ENCODE assay signal across 8 mouse cellular contexts in genomic region chr2:53191523-53192220, GRCm38 (mm10). TPM values are rescaled to one million over a fixed set of nuclear protein-coding genes. Genes with fewer than 3 reads are reported as not detected.
DNase-seq lines count a peak whose midpoint lies in the region; ATAC-seq lines count a peak whose summit lies in the region.

Gene Arl6ip6, plus strand, starts transcription at chr2:53191726.

- no peaks in the 10 kb centered on the region for H3K9me3 ChIP-seq in heart, embryonic 13.5 days
- H3K9me3 ChIP-seq in liver, embryonic 12.5 days (replicated peaks), result no peaks in the 10 kb centered on the region
- H3K9me3 ChIP-seq in stomach, embryonic 15.5 days, result no peaks in the 10 kb centered on the region

- no peaks in the 10 kb centered on the region for H3K27me3 ChIP-seq in heart, embryonic 13.5 days (replicated peaks)
- H3K27me3 ChIP-seq in liver, embryonic 12.5 days (replicated peaks), result no peaks in the 10 kb centered on the region
- H3K27me3 ChIP-seq in stomach, embryonic 15.5 days (replicated peaks), result no peaks in the 10 kb centered on the region

- ATAC-seq in heart, embryonic 13.5 days (ENCODE audit: extremely low read depth, insufficient number of reproducible peaks, low FRiP score, low TSS enrichment), result peak; percentile 88
- ATAC-seq in liver, embryonic 12.5 days, result peak; percentile 80
- ATAC-seq in stomach, embryonic 15.5 days (ENCODE audit: insufficient read depth, low FRiP score, low read depth), result peak; percentile 91

- peaks cover 42% of the 10 kb centered on the region for H3K36me3 ChIP-seq in heart, embryonic 13.5 days
- peaks cover 44% of the 10 kb centered on the region for H3K36me3 ChIP-seq in liver, embryonic 12.5 days
- 0 out of 2 replicates have a peak, but pooled peaks cover 9% of the 10 kb centered on the region for H3K36me3 ChIP-seq in stomach, embryonic 15.5 days

- under 1% methylated on average over 77 of the region's 82 CpGs for WGBS in heart, embryonic 13.5 days
- WGBS in liver, embryonic 12.5 days (ENCODE audit: insufficient replicate concordance), result under 1% methylated on average over 76 of the region's 82 CpGs
- under 1% methylated on average over 82 of the region's 82 CpGs for WGBS in stomach, embryonic 15.5 days

- peak within 1 kb of the TSS; percentile 98 for H3K27ac ChIP-seq in brown adipose tissue, adult 24 weeks (replicated peaks; ENCODE audit: low read depth, low read length)
- H3K27ac ChIP-seq in heart, embryonic 13.5 days (replicated peaks), result peak within 1 kb of the TSS; percentile 97
- H3K27ac ChIP-seq in liver, embryonic 12.5 days, result peak within 1 kb of the TSS; percentile 93
- H3K27ac ChIP-seq in stomach, embryonic 15.5 days, result peak within 1 kb of the TSS; percentile 99

- peak; percentile 97 for DNase-seq in CD4-positive, CD25-positive, alpha-beta regulatory T cell, adult 2 months (ENCODE audit: low read depth, low spot score)
- DNase-seq in fat pad, adult 2 months (ENCODE audit: extremely low read depth, low read depth, low spot score), result peak; percentile 31
- peak; percentile 99 for DNase-seq in kidney, postnatal 10 days
- peak; percentile 98 to 99 for DNase-seq in natural killer cell, adult 2 months (ENCODE audit: low spot score in 2 of 2)

- peaks cover 3% of the 10 kb centered on the region for H3K4me1 ChIP-seq in brown adipose tissue, adult 24 weeks (ENCODE audit: control insufficient read depth, insufficient read depth, insufficient read length, low read length)
- H3K4me1 ChIP-seq in heart, embryonic 13.5 days, result peaks cover 31% of the 10 kb centered on the region
- H3K4me1 ChIP-seq in liver, embryonic 12.5 days, result peaks cover 40% of the 10 kb centered on the region
- peaks cover 8% of the 10 kb centered on the region; the same call in 1 of the 2 replicates for H3K4me1 ChIP-seq in stomach, embryonic 15.5 days

- H3K4me2 ChIP-seq in heart, embryonic 13.5 days, result peak within 1 kb of the TSS; percentile 85
- H3K4me2 ChIP-seq in liver, embryonic 12.5 days, result peak within 1 kb of the TSS; percentile 90
- peak within 1 kb of the TSS; percentile 60 for H3K4me2 ChIP-seq in stomach, embryonic 15.5 days

- H3K4me3 ChIP-seq in brown adipose tissue, adult 24 weeks (ENCODE audit: insufficient read depth, low read depth, low read length), result peak within 1 kb of the TSS; percentile 99
- peak within 1 kb of the TSS; percentile 94 for H3K4me3 ChIP-seq in heart, embryonic 13.5 days
- H3K4me3 ChIP-seq in liver, embryonic 12.5 days, result peak within 1 kb of the TSS; percentile 92
- peak within 1 kb of the TSS; percentile 87 for H3K4me3 ChIP-seq in stomach, embryonic 15.5 days (replicated peaks)

- H3K9ac ChIP-seq in heart, embryonic 13.5 days, result peak within 1 kb of the TSS; percentile 88
- peak within 1 kb of the TSS; percentile 93 for H3K9ac ChIP-seq in liver, embryonic 12.5 days
- peak within 1 kb of the TSS; percentile 71 for H3K9ac ChIP-seq in stomach, embryonic 15.5 days

RNA-seq across cellular contexts. Expression of gene Arl6ip6, which starts in this region (rescaled TPM):
- polyA plus RNA-seq in brown adipose tissue, adult 24 weeks (2012; ENCODE audit: insufficient read depth, insufficient read length, missing spikeins), result 14.7 and 17.5 TPM in 2 replicates
- polyA plus RNA-seq in heart, embryonic 13.5 days (2015; fragmentation: Nextera tagmentation; extraction: Ambion mirVana), result 32.6 and 33.5 TPM in 2 replicates
- polyA plus RNA-seq in liver, embryonic 12.5 days (2016; fragmentation: Nextera tagmentation; extraction: Ambion mirVana), result 34.5 and 34.7 TPM in 2 replicates
- polyA plus RNA-seq in stomach, embryonic 15.5 days (2015; fragmentation: Nextera tagmentation; extraction: Ambion mirVana), result 42.6 and 47.3 TPM in 2 replicates

Comparison
In these comparisons a context has a peak if more than half of its experiments do, and no peak if none do; other contexts are left out.
1. Peak in every context shown above with its lines: DNase-seq, ATAC-seq, H3K4me3 ChIP-seq and H3K27ac ChIP-seq.
2. DNase-seq: peak in every context shown above with its lines; median percentile 99 in kidney, postnatal 10 days; 98 in natural killer cell, adult 2 months; 97 in CD4-positive, CD25-positive, alpha-beta regulatory T cell, adult 2 months; 31 in fat pad, adult 2 months.